Mouse (Mus musculus): ENCODE data around the gene Espl1. TPM values are rescaled to one million over a fixed set of nuclear protein-coding genes. Genes with fewer than 3 reads are reported as not detected.

Espl1 gene
- 6.2 and 6.7 TPM in 2 replicates for polyA plus RNA-seq (2012; rRNA removed)

GRCm38 (mm10) chr15:102295633-102296367 lies at the start of gene Espl1:
Gene Espl1, plus strand, starts transcription at chr15:102296266.

DNA sequence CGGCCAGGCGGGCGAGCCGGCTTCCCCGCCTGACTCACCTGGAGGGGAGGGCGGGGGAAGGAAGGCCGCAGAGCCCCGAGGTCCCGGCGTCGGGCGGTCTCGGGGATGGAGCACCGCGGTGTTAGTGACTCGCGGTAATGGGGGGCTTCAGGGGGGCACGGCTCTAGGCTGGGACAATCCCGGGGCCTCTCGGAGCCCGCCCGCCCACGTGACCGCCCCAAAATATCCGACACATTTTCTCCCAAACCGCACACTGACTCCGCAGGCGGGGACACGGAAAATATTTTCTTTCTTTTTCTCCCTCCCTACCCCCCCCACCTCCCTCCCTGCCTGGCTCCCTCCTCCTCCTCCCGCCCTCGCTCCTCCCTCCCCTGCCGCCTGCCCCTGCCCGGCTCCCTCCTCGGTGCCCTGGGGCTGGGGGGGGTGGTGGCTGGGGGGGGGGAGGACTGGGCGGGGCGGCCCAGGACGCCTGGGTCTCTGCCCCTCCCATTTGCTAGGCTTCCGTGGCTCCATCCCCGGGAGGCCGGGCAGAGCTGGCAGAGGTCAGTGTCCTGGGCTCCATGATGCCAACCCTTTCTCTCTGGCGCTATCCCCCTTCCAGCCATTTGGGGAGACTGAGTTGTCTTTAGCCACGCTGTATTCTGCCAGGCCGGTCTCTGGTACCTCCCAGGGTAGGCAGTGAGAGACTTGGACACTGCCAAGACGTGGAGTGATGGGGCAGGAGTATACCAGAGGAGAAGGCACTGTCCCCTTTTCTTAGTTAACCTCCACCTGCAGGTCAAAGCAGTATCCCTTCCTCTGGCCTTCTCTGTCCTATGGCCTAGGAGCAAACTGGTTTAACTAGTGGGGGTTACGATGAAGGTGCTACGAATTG lies 38.6 kb upstream of the Espl1 start, which contains the start of gene Rarg:
Gene Rarg (minus strand): TSS at position 316 of the 874 bp plus-strand sequence.

GRCm38 (mm10) chr15:102270274-102270960 lies 25.6 kb upstream of the Espl1 start, which contains the start of gene Gm9918:
Gene Gm9918, plus strand, starts transcription at chr15:102270563.

GRCm38 (mm10) chr15:102279092-102279782 lies 16.8 kb upstream of the Espl1 start, which contains the start of gene Mfsd5:
Gene Mfsd5, plus strand, starts transcription at chr15:102279454.

DNA sequence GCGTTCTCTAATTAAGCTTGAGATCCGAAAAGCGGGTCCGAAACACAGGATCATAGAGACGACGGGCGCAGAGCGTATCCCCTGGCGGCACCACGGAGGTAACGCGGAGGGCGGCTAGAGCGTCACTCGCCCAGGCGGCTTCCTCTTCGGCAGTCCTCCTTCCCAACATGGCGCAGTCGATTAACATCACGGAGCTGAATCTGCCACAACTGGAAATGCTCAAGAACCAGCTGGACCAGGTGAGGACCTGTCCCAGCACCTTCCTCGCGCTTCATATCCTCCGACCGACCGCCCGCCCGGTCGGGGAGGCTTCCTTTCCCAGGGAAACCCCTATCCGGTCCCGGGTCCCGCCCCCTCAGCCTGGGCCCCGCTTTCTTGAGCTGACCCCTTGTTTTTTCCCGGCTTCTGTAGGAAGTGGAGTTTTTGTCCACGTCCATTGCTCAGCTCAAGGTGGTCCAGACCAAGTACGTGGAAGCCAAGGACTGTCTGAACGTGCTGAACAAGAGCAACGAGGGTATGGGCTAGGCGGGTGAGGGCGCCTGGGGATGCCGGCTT lies 30.0 kb downstream of the Espl1 start, which contains the start of gene Pfdn5:
Gene Pfdn5 (plus strand): TSS at position 95 of the 555 bp plus-strand sequence.

DNA sequence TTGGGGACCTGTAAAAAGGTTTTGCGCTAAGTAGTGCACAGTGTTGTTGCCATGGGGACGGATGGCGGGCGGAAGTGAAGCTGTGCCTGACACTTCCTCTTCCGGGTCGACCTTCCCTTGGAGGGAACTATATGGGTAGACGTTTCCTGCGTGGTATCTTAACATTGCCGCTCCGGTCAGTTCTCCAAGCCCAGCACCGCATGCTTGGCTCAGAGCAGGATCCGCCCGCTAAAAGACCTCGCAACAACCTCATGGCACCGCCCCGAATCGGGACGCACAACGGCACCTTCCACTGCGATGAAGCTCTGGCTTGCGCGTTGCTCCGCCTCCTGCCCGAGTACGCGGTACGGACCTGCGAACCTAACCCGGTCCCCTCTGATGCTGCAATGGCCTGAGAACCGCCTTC lies 35.5 kb downstream of the Espl1 start, which contains the start of gene Myg1:
Gene Myg1 (plus strand): TSS at position 100 of the 406 bp plus-strand sequence.

DNA sequence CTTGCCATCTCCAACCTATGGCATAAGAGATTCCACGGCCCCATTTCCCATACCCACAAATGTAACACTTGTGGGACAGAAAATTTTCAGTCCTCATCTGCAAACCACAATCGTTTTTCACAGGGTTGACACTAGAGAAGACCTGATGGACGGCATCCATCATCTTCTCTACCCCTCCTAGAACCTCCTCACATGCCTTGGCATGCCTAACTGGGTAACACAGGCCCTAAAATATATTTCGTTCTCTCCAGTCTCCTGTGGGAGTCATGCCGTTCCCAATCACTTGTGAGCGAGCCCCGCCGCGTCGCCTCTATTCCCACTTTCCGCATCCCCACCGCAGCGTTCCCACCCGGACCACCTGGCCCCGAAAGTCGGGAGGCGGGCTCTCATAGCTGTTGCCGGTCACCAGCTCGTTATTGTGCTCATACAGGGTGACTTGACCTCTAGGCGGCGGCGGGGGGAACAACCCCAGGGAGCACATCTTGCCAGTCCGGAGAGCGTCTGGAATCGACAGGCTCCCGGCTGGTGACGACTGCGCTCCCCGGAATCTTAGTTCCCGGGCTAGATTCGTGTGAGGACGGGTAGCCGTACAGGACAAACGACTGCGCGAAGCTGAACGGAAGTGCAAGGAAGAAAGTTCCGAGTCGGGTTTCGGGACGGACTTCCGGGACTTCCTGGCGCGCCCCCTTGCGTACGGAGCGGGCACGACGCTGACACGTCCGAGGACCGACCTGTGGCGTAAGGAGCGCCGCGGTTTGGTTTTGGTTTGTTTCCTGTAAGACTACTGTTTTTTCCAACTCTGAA lies 54.3 kb downstream of the Espl1 start, which contains the start of gene Aaas:
Gene Aaas (minus strand): TSS at position 634 of the 804 bp plus-strand sequence.

GRCm38 (mm10) chr15:102366733-102367344 lies 70.8 kb downstream of the Espl1 start, which contains the start of gene Sp7:
Gene Sp7, minus strand, starts transcription at chr15:102367182.

Other genes with a start within 250 kb of the Espl1 start
- 142 and 151 TPM in 2 replicates for gene Eif4b, start 222.5 kb upstream of the Espl1 start, polyA plus RNA-seq (2012; rRNA removed)
- gene Tns2, start 195.9 kb upstream of the Espl1 start, polyA plus RNA-seq (2012; rRNA removed) = 10.8 and 13.8 TPM in 2 replicates
- gene Spryd3, start 160.0 kb upstream of the Espl1 start, polyA plus RNA-seq (2012; rRNA removed) = 109 and 115 TPM in 2 replicates
- 3.3 and 3.5 TPM in 2 replicates for gene Igfbp6, start 151.9 kb upstream of the Espl1 start, polyA plus RNA-seq (2012; rRNA removed)
- 0.13 and 0.15 TPM in 2 replicates for gene Soat2, start 145.7 kb upstream of the Espl1 start, polyA plus RNA-seq (2012; rRNA removed)
- gene Zfp740, start 93.0 kb upstream of the Espl1 start, polyA plus RNA-seq (2012; rRNA removed) = 75.6 and 75.9 TPM in 2 replicates
- gene Csad, start 91.5 kb upstream of the Espl1 start, polyA plus RNA-seq (2012; rRNA removed) = 34.7 and 35.6 TPM in 2 replicates
- gene Itgb7, start 64.3 kb upstream of the Espl1 start, polyA plus RNA-seq (2012; rRNA removed) = 0.30 and 0.37 TPM in 2 replicates
- 9.8 and 11.0 TPM in 2 replicates for gene Rarg, start 38.7 kb upstream of the Espl1 start, polyA plus RNA-seq (2012; rRNA removed)
- gene Gm9918, start 25.7 kb upstream of the Espl1 start, polyA plus RNA-seq (2012; rRNA removed) = 0.08 and 0.23 TPM in 2 replicates
- 41.0 and 41.5 TPM in 2 replicates for gene Mfsd5, start 16.8 kb upstream of the Espl1 start, polyA plus RNA-seq (2012; rRNA removed)
- 404 and 434 TPM in 2 replicates for gene Pfdn5, start 29.9 kb downstream of the Espl1 start, polyA plus RNA-seq (2012; rRNA removed)
- gene Myg1, start 35.4 kb downstream of the Espl1 start, polyA plus RNA-seq (2012; rRNA removed) = 96.6 and 99.5 TPM in 2 replicates
- 30.4 and 32.7 TPM in 2 replicates for gene Aaas, start 54.5 kb downstream of the Espl1 start, polyA plus RNA-seq (2012; rRNA removed)
- gene Sp7, start 70.9 kb downstream of the Espl1 start, polyA plus RNA-seq (2012; rRNA removed) = 0.73 and 5.7 TPM in 2 replicates
- gene Sp1, start 109.9 kb downstream of the Espl1 start, polyA plus RNA-seq (2012; rRNA removed) = 12.9 and 13.1 TPM in 2 replicates
- gene Amhr2, start 149.1 kb downstream of the Espl1 start, polyA plus RNA-seq (2012; rRNA removed) = 0.48 and 0.74 TPM in 2 replicates
- 73.2 and 80.8 TPM in 2 replicates for gene Prr13, start 162.8 kb downstream of the Espl1 start, polyA plus RNA-seq (2012; rRNA removed)
- 447 and 470 TPM in 2 replicates for gene Pcbp2, start 174.3 kb downstream of the Espl1 start, polyA plus RNA-seq (2012; rRNA removed)
- not detected in 2 replicates for gene Gm10337, start 207.5 kb downstream of the Espl1 start, polyA plus RNA-seq (2012; rRNA removed)
- gene Map3k12, start 220.8 kb downstream of the Espl1 start, polyA plus RNA-seq (2012; rRNA removed) = 89.1 and 91.0 TPM in 2 replicates
- 145 and 154 TPM in 2 replicates for gene Tarbp2, start 221.9 kb downstream of the Espl1 start, polyA plus RNA-seq (2012; rRNA removed)
- gene Npff, start 228.7 kb downstream of the Espl1 start, polyA plus RNA-seq (2012; rRNA removed) = 6.7 and 6.8 TPM in 2 replicates